Mouse (Mus musculus) central nervous system, embryonic 14 days (tissue): ENCODE results near the gene Slc4a8. TPM values are rescaled to one million over a fixed set of nuclear protein-coding genes. Genes with fewer than 3 reads are reported as not detected.

Source experiments
- polyA plus RNA-seq: library from polyadenylated mRNA; depleted of rRNA; stranded (reverse); fragments of >200 nt; gene quantifications from 2 replicates; pipeline ENCODE4 v1.2.3, GENCODE M21; 2012; rRNA removed

Gene Slc4a8
- polyA plus RNA-seq = 21.2 and 22.3 TPM in 2 replicates

DNA sequence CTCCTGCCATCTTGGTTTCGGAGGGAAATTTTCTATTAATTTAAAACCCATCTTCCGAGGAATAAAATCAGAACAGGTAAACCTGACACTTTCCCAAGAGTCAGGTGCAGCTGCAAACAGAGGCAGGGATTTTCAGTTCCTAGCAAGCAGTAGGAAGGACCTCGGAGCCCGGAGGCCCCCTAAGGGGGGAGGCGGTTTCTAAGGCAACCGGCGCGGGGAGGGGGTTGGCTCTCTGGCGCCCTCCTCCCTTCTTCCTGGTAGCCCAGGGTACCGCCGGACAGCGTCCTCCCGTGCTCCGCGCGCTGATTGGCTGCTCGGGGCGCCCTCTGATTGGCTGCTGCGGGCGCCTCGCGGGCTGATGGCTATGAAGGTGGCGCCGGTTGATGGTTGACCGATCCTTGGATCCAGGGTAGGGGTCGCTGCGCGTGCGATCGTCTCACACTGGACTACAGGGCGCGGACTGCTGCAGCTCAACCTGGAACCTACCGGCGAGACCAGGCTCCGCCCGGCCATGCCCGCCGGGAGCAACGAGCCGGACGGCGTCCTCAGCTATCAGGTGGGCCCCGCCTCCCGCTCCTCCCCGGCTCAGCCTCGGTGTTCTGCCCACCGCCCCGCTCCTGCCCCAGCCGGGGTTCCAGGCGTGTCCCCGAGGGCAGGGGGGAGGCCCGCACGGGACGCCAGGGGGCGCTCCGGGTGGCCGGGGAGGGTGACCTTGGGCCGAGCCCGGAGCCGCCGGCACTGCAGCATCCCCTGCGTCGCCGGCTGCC is at the start of gene Slc4a8:
TSS of gene Slc4a8 (plus strand) at position 329 of the 767 bp plus-strand sequence.

DNA sequence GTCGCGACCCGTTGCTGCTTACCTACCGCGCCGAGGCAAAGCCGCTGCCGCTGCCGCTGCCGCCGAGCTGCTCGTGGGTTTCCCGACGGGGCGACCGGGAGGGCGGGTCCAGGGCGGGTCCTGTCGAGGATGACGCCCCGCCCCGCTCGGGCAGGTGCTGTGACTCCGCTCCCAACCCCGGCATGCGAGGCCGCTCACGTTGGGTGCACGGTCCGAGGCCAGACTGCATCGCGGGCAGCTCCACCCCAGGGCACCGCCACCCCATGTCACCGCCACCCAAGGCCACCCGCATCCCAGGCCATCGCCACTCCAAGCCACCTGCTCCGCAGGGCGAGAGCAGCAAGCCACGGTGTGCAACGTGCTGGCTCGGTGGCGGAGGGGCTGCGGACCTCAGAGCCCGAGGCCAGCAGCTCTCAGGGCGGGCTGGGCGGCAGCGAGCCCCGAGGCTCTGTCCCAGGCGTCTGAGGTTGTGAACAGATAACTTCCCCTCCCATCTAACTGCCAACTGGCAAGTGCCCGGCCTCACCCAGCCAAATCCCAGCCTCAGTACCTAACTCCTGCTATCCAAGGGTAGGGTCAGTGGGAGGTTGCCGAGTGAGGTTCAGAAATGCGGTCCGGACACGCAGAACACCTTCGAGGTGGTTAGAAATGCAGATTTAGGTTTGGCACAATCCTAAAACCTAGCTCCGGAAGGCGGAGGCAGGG is 32.1 kb upstream of the Slc4a8 start, which contains the start of gene Galnt6:
TSS of gene Galnt6 (minus strand) at position 96 of the 705 bp plus-strand sequence.

DNA sequence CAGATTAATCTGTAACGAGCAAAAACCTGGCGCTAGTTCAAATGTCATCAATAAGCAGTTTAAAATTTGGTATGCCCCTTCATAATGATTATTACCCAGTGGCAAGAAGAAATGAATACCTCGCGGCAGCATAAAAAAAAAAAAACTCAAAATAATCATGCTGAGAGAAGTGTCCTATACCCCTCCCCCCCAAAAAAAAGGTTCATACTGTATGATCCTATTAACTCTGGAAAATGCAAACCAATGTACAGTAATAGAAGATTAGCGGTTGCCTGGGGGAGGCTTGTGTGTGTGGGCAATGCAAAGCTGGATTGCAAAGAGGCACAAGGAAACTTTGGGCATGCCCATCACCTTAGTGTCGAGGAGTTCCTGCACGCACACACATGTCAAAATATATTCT is 108.0 kb downstream of the Slc4a8 start, which contains the start of gene Scn8a:
TSS of gene Scn8a (plus strand) at position 301 of the 400 bp plus-strand sequence.

Other genes starting within 250 kb of the Slc4a8 start
- gene Tfcp2, start 209.7 kb upstream of the Slc4a8 start, polyA plus RNA-seq = 29.9 and 31.3 TPM in 2 replicates
- gene Pou6f1, start 161.8 kb upstream of the Slc4a8 start, polyA plus RNA-seq = 91.2 and 101 TPM in 2 replicates
- gene Dazap2, start 146.4 kb upstream of the Slc4a8 start, polyA plus RNA-seq = 142 and 172 TPM in 2 replicates
- 3.6 and 5.2 TPM in 2 replicates for gene Smagp, start 124.8 kb upstream of the Slc4a8 start, polyA plus RNA-seq
- 2.0 TPM in 2 replicates for gene Bin2, start 92.2 kb upstream of the Slc4a8 start, polyA plus RNA-seq
- gene Cela1, start 73.8 kb upstream of the Slc4a8 start, polyA plus RNA-seq = 0.54 and 1.4 TPM in 2 replicates
- gene Galnt6, start 32.4 kb upstream of the Slc4a8 start, polyA plus RNA-seq = 0.18 and 0.20 TPM in 2 replicates
- gene Scn8a, start 108.1 kb downstream of the Slc4a8 start, polyA plus RNA-seq = 30.2 and 31.7 TPM in 2 replicates